Mouse (Mus musculus) layer of hippocampus, adult 6 months (tissue): ENCODE results near the gene Trap1. TPM values are rescaled to one million over a fixed set of nuclear protein-coding genes. Genes with fewer than 3 reads are reported as not detected.

ENCODE experiments used
- long read RNA-seq, 2 experiments: library from polyadenylated mRNA; unstranded; transcript quantifications; one replicate each; pipeline ENCODE4 v2.0.0; 2019 to 2020
- microRNA-seq: library from miRNA; unstranded; fragments of <30 nt; microRNA quantifications from one replicate; pipeline ENCODE4 v1.2.0, GENCODE M21; 2020
- polyA plus RNA-seq: library from polyadenylated mRNA; unstranded; fragments of <200 nt; fragmentation: Nextera tagmentation; gene quantifications from 2 replicates; pipeline ENCODE4 v1.2.3, GENCODE M21; 2021

Trap1 gene
- polyA plus RNA-seq, result 28.3 and 30.5 TPM in 2 replicates
- long read RNA-seq, experiment 1, transcript Trap1-201 (18 exons, 2,320 nt), result major isoform, 52 of 79 reads
- long read RNA-seq, experiment 1, partial matches to known transcripts, result 24 of 79 reads
- long read RNA-seq, experiment 1, other reads (novel, unspliced or antisense), result 3 of 79 reads
- long read RNA-seq, experiment 2, transcript Trap1-201 (18 exons, 2,320 nt), result major isoform, 177 of 206 reads
- long read RNA-seq, experiment 2, partial matches to known transcripts, result 14 of 206 reads
- long read RNA-seq, experiment 2, other reads (novel, unspliced or antisense), result 15 of 206 reads

GRCm38 (mm10) chr16:4077384-4078061 is at the start of gene Trap1:
TSS of gene Trap1 (minus strand) at chr16:4077827.

DNA sequence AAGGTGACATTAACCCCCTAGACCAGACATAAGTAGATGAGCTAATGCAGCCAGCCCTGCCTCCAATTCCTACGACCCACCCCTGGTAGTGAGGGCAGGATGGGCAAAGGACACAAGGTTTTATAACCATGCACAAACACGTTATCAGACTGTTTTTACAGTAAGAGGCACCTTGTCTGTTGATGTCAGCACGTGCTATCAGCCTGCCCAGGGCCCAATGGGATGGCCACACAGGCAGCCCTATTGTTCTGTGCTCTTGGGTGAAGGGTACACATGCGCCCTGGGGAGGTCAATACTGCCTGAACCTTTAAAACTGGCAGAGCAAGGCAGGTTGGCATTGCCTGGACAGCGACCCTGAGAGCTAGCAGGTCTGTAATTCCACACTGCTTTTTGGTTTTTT is 40.8 kb downstream of the Trap1 start, which contains the start of gene Dnase1:
Gene Dnase1, plus strand, starts transcription at position 136 of the 400 bp plus-strand sequence.

GRCm38 (mm10) chr16:4003489-4004398 is 73.9 kb downstream of the Trap1 start, which contains the start of gene Slx4:
TSS of gene Slx4 (minus strand) at chr16:4003770.

Small RNAs within 50 kb of the gene (microRNA-seq; reads per million reads assigned to microRNA genes)
- gene Gm23413, result not detected

Other genes with a start within 250 kb of the Trap1 start
- not detected in 2 replicates for gene Olfr15, start 246.9 kb downstream of the Trap1 start, polyA plus RNA-seq
- 0.92 and 1.4 TPM in 2 replicates for gene Zfp174, start 230.6 kb downstream of the Trap1 start, polyA plus RNA-seq
- gene Naa60, start 205.5 kb downstream of the Trap1 start, polyA plus RNA-seq, result 69.4 and 79.6 TPM in 2 replicates
- 4.1 and 4.3 TPM in 2 replicates for gene Zfp597, start 193.3 kb downstream of the Trap1 start, polyA plus RNA-seq
- 14.4 and 14.7 TPM in 2 replicates for gene Gm20695, start 193.2 kb downstream of the Trap1 start, polyA plus RNA-seq
- 6.3 and 8.7 TPM in 2 replicates for gene 1700037C18Rik, start 169.1 kb downstream of the Trap1 start, polyA plus RNA-seq
- gene Cluap1, start 169.0 kb downstream of the Trap1 start, polyA plus RNA-seq, result 23.4 and 25.7 TPM in 2 replicates
- gene Nlrc3, start 101.2 kb downstream of the Trap1 start, polyA plus RNA-seq, result 0.19 and 0.23 TPM in 2 replicates
- 5.5 and 6.9 TPM in 2 replicates for gene Slx4, start 74.1 kb downstream of the Trap1 start, polyA plus RNA-seq
- gene Dnase1, start 40.9 kb downstream of the Trap1 start, polyA plus RNA-seq, result 1.0 TPM in 2 replicates
- 20.6 and 23.2 TPM in 2 replicates for gene Crebbp, start 136.2 kb upstream of the Trap1 start, polyA plus RNA-seq